Mouse (Mus musculus) embryonic facial prominence, embryonic 10.5 days (tissue): ENCODE results near the gene Irx5. TPM values are rescaled to one million over a fixed set of nuclear protein-coding genes. Genes with fewer than 3 reads are reported as not detected.
A peak's percentile ranks its signal among the peaks of the same experiment; 100 is the strongest.

Source experiments
- DNase-seq: peaks from one replicate; pipeline ENCODE4 v3.0.0-alpha.2; 2017; ENCODE audit warnings: low spot score
- H3K27ac ChIP-seq: fragments of 300-500 bp; sonication (generic); replicated peaks from 2 replicates; pipeline ENCODE4 v1.5.1; 2016; ENCODE audit warnings: mild to moderate bottlenecking
- H3K27me3 ChIP-seq: fragments of 300-500 bp; sonication (generic); replicated peaks from 2 replicates; pipeline ENCODE4 v1.6.1; 2016; ENCODE audit warnings: low read depth, mild to moderate bottlenecking; ENCODE audit not compliant: poor library complexity, severe bottlenecking
- H3K36me3 ChIP-seq: fragments of 300-500 bp; sonication (generic); replicated peaks from 2 replicates; pipeline ENCODE4 v1.6.1; 2016; ENCODE audit warnings: mild to moderate bottlenecking, moderate library complexity
- H3K4me1 ChIP-seq: fragments of 300-500 bp; sonication (generic); 2 replicates; pipeline ENCODE4 v1.6.1; 2016
- H3K4me3 ChIP-seq: fragments of 300-500 bp; sonication (generic); 2 replicates; pipeline ENCODE4 v1.5.1; 2016; ENCODE audit warnings: mild to moderate bottlenecking, moderate library complexity
- H3K9me3 ChIP-seq: fragments of 300-500 bp; sonication (generic); 2 replicates; pipeline ENCODE4 v1.6.1; 2016; ENCODE audit warnings: mild to moderate bottlenecking
- WGBS: fragments of 180-500 bp; shearing (Covaris S2); methylation state at CpG from one replicate; pipeline ENCODE4 v1.1.7; 2016; 5-methylcytosine and 5-hydroxymethylcytosine counted together
- polyA plus RNA-seq: library from polyadenylated mRNA; unstranded; fragments of >200 nt; fragmentation: Nextera tagmentation; extraction: Ambion mirVana; gene quantifications from 2 replicates; pipeline ENCODE4 v1.2.1, GENCODE M21; 2016

The Irx5 gene
- polyA plus RNA-seq, 1 experiment from 2014 or later = 9.5 TPM

GRCm38 (mm10) chr8:92363217-92364147, 6.1 kb downstream of the Irx5 start:
- H3K4me1 ChIP-seq = peaks cover 84% of the 10 kb centered on the region
- peak overlapping the region; percentile 73 for H3K27ac ChIP-seq
- peak overlapping the region; percentile 79 for H3K4me3 ChIP-seq
- peaks cover 99% of the 10 kb centered on the region for H3K27me3 ChIP-seq
- peak; percentile 61 for DNase-seq
- peaks cover 10% of the 10 kb centered on the region for H3K36me3 ChIP-seq
- WGBS = 3% methylated on average over 45 of the region's 45 CpGs
- H3K9me3 ChIP-seq = no peaks in the 10 kb centered on the region

GRCm38 (mm10) chr8:92364148-92364775, 6.8 kb downstream of the Irx5 start:
- Histone ChIP-seq H3K27me3 (peaks cover 100% of the 10 kb centered on the region), H3K9me3 (no peaks in the 10 kb centered on the region), H3K27ac (peak overlapping the region; percentile 45; the same call in 1 of the 2 replicates), H3K36me3 (peaks cover 10% of the 10 kb centered on the region), H3K4me3 (peak overlapping the region; percentile 79), H3K4me1 (peaks cover 79% of the 10 kb centered on the region)
- peak; percentile 85 for DNase-seq
- 5% methylated on average over 20 of the region's 20 CpGs for WGBS

DNA sequence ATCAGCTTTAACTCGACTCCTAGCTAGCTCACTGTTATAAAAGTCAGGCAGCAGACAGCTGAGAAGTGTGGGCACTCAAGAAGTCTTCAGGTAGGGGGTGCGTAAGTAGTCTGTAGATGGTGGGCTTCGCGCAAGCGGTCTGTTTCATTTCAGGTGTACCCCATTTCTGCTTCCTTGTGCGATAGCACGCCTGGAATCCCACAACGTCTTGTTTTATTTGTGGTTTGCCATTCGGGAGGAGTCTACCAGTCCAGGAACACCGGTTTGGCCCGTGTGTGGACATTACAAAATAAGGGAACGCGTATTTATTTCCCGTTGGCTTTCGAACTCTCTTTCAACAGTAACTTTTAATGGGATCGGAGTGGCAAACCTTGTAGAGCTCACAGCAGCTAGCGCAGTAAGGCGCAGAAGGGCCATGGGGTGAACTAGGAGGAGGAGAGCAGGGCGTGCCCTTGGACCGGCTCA, 7.4 kb downstream of the Irx5 start:
- Histone ChIP-seq H3K27me3 (peaks cover 100% of the 10 kb centered on the region), H3K27ac (peak overlapping the region; percentile 69; the same call in 1 of the 2 replicates)

DNA sequence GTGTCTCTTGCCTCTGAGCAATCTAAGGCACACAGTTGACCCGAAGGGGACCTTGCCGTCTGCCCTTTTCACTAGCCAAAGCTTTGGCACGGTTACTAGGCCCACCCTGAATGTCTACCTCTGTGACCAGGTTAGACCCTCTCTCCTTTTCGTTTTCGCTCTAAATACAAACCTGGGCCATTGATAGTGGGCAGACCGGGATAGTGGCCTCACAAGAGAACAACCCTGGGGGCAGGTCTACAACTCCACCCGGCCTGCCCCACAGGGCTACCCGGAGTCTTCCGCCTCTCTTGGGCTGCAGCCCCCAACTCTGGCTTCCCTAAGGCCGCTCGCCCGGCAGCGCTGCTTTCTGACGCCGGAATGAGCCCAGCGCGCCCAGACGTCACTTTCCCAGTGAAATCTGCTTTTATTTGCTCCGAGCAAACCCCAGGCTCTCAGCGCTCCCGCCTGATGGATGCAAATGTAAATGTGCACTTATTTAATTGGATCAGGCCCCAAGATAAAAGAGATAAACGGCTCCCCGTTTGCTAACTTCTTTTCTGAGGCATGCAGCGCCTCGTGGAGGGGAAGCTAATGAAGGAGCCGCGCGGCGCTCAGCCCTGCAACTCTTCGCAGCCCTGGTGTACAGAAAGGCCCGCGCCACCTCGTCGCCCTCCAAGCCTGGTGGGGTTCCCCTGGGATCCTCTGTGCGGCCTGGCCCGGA, 8.0 kb downstream of the Irx5 start:
- Histone ChIP-seq H3K27ac (peak overlapping the region; percentile 69), H3K36me3 (peaks cover 2% of the 10 kb centered on the region), H3K9me3 (no peaks in the 10 kb centered on the region), H3K4me3 (peak overlapping the region; percentile 79), H3K27me3 (peaks cover 100% of the 10 kb centered on the region), H3K4me1 (peaks cover 68% of the 10 kb centered on the region)
- DNase-seq = peak; percentile 67
- 2% methylated on average over 36 of the region's 36 CpGs for WGBS

More for the DNA sequence above, 7.4 kb downstream of the Irx5 start:
- 16% methylated on average over 20 of the region's 20 CpGs for WGBS
- Histone ChIP-seq H3K4me1 (peaks cover 74% of the 10 kb centered on the region), H3K36me3 (peaks cover 8% of the 10 kb centered on the region), H3K9me3 (no peaks in the 10 kb centered on the region), H3K4me3 (peak overlapping the region; percentile 79)
- DNase-seq = no peak

GRCm38 (mm10) chr8:92365944-92366735, 8.7 kb downstream of the Irx5 start:
- Histone ChIP-seq H3K27me3 (peaks cover 93% of the 10 kb centered on the region), H3K9me3 (no peaks in the 10 kb centered on the region), H3K27ac (peak overlapping the region; percentile 69), H3K36me3 (no peaks in the 10 kb centered on the region; the same call in 1 of the 2 replicates), H3K4me1 (peaks cover 65% of the 10 kb centered on the region), H3K4me3 (peak overlapping the region; percentile 79)
- WGBS = 11% methylated on average over 26 of the region's 26 CpGs
- DNase-seq = no peak

- Histone ChIP-seq H3K9me3 (no peaks in the 10 kb centered on the region), H3K36me3 (no peaks in the 10 kb centered on the region; the same call in 1 of the 2 replicates), H3K27ac (no peak overlapping the region), H3K4me1 (peaks cover 60% of the 10 kb centered on the region), H3K4me3 (peak overlapping the region; percentile 79), H3K27me3 (peaks cover 93% of the 10 kb centered on the region)
- WGBS = 13% methylated on average over 20 of the region's 20 CpGs
- DNase-seq = peak; percentile 63
These were observed 9.4 kb downstream of the Irx5 start for GRCm38 (mm10) chr8:92366736-92367267.

DNA sequence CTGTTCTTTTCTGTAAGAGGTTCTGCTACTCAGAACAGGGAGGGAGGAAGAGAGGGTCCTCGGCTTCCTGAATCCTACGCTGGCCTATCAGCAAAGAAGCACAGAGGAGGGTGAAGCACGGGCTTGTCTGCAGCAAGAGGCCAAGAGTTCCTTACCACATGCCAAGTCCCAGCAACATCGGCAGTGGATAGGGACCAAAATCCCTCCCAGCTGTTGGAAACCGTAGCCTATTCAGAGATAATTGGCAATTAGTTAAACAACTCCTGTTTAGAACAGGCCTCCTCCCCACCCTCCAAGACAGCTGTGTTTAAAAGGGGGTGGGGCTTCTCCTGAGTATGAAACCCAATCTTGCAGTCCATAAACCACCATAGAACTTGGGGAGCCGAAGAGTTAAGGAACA, 22.1 kb downstream of the Irx5 start:
- peaks cover 16% of the 10 kb centered on the region for H3K4me1 ChIP-seq
- H3K9me3 ChIP-seq = no peaks in the 10 kb centered on the region
- H3K27ac ChIP-seq = no peak overlapping the region
- no peaks in the 10 kb centered on the region for H3K36me3 ChIP-seq
- peaks cover 86% of the 10 kb centered on the region for H3K27me3 ChIP-seq
- H3K4me3 ChIP-seq = no peak overlapping the region
- DNase-seq = peak; percentile 24
- 30% methylated on average over 6 of the region's 6 CpGs for WGBS

DNA sequence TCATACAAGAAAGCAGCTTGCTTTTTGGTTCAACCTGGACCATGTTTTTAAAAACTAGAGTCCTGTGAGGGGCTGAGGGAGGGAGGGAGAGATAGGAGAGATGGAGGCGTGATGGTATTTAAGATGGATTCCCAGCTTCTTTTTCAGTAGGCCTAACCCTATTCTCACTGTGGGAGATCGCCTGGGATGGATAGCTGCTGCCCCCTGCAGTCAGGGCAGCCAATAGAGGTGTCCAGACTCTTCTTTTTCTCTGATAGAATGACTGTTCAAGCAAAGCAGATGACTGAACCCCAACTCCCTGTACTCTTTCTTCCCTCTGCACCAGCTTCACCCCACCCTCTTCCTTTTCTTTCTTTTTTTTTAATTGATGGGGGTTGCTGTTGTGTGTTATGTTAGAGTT, 23.1 kb downstream of the Irx5 start:
- WGBS = 38% methylated on average over 2 of the region's 2 CpGs
- H3K4me3 ChIP-seq = no peak overlapping the region

GRCm38 (mm10) chr8:92387893-92388292, 30.5 kb downstream of the Irx5 start:
- Histone ChIP-seq H3K27me3 (peaks cover 28% of the 10 kb centered on the region), H3K36me3 (no peaks in the 10 kb centered on the region), H3K9me3 (no peaks in the 10 kb centered on the region), H3K4me1 (peaks cover 9% of the 10 kb centered on the region), H3K27ac (no peak overlapping the region), H3K4me3 (no peak overlapping the region)
- WGBS = 73% methylated on average over 4 of the region's 4 CpGs
- DNase-seq = no peak

More for the DNA sequence above, 23.1 kb downstream of the Irx5 start:
- DNase-seq = no peak
- Histone ChIP-seq H3K9me3 (no peaks in the 10 kb centered on the region), H3K4me1 (peaks cover 22% of the 10 kb centered on the region), H3K36me3 (no peaks in the 10 kb centered on the region), H3K27me3 (peaks cover 82% of the 10 kb centered on the region), H3K27ac (no peak overlapping the region)

GRCm38 (mm10) chr8:92404218-92404617, 46.8 kb downstream of the Irx5 start:
- 76% methylated on average over 2 of the region's 2 CpGs for WGBS

DNA sequence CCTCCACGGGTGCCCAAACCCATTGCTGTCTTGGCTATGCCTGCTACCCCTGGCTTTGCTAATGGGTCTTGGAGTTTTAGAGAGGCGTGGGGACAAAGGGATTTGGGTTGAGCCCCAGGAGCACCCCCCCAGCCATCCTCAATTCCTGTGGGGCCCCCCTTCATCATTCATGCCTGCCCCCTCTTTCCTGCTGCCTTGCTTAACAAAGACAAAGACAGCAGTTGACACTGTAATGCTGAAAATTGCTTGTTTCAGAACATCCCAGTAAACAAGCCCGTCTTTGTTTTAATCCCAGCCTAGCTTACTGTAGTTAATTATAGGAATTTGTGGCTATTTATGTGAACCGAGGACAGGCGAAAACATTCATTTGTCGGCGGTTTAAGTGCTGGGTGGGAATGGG, 50.7 kb downstream of the Irx5 start:
- Histone ChIP-seq H3K4me1 (peaks cover 12% of the 10 kb centered on the region), H3K4me3 (no peak overlapping the region), H3K27ac (no peak overlapping the region), H3K36me3 (no peaks in the 10 kb centered on the region), H3K9me3 (no peaks in the 10 kb centered on the region), H3K27me3 (peaks cover 26% of the 10 kb centered on the region)
- no peak for DNase-seq
- WGBS = 39% methylated on average over 7 of the region's 7 CpGs

More at GRCm38 (mm10) chr8:92404218-92404617, 46.8 kb downstream of the Irx5 start:
- H3K4me3 ChIP-seq = no peak overlapping the region
- no peaks in the 10 kb centered on the region for H3K36me3 ChIP-seq
- DNase-seq = no peak
- no peaks in the 10 kb centered on the region for H3K9me3 ChIP-seq
- peaks cover 18% of the 10 kb centered on the region for H3K27me3 ChIP-seq
- H3K27ac ChIP-seq = no peak overlapping the region
- peaks cover 16% of the 10 kb centered on the region for H3K4me1 ChIP-seq
